18 mouse cellular contexts compared by ENCODE assay signal in genomic region chr8:8326066-8326834, GRCm38 (mm10).
DNase-seq lines count a peak whose midpoint lies in the region; ATAC-seq and TF ChIP-seq lines count a peak whose summit lies in the region.
"Had no signal": no experiment of that assay in that cellular context is flagged by ENCODE, and none has a peak within 500 bp of the region (broad histone marks: within the 10 kb centered on the region; RNA-seq: fewer than 3 reads in every experiment).

No protein-coding gene starts in this region.

- H3K4me3 ChIP-seq in heart, embryonic 10.5 days: no peak overlapping the region
- no peak overlapping the region for H3K4me3 ChIP-seq in lung, adult 2 months (replicated peaks; ENCODE audit: extremely low read depth, low read depth, low read length)
- no peak overlapping the region for H3K4me3 ChIP-seq in hindbrain, embryonic 13.5 days
- H3K4me3 ChIP-seq: heart, embryonic 15.5 days; limb, embryonic 15.5 days; neural tube, embryonic 12.5 days had no signal

- peaks cover 39% of the 10 kb centered on the region for H3K4me1 ChIP-seq in heart, embryonic 10.5 days
- H3K4me1 ChIP-seq in lung, adult 2 months (ENCODE audit: control insufficient read depth, insufficient read depth, low read length): peaks cover 13% of the 10 kb centered on the region
- peaks cover 12% of the 10 kb centered on the region for H3K4me1 ChIP-seq in hindbrain, embryonic 13.5 days (replicated peaks)
- H3K4me1 ChIP-seq: neural tube, embryonic 12.5 days had no signal

- no peak overlapping the region for H3K9ac ChIP-seq in hindbrain, embryonic 13.5 days
- H3K9ac ChIP-seq: heart, embryonic 15.5 days; limb, embryonic 15.5 days; neural tube, embryonic 12.5 days had no signal

- DNase-seq in heart, adult 11 months: peak; percentile 93
- no peak for DNase-seq in heart, embryonic 10.5 days (ENCODE audit: low spot score)
- DNase-seq in kidney, postnatal 10 days: peak; percentile 41
- no peak for DNase-seq in kidney, adult 8-10 months
- peak; percentile 18 for DNase-seq in lung, adult 2 months
- DNase-seq: adrenal gland, postnatal 36 days; layer of hippocampus, postnatal 36 days; spleen, adult 18-20 months; thymus, adult 2 months had no signal

- H3K36me3 ChIP-seq in heart, embryonic 10.5 days: no peaks in the 10 kb centered on the region
- H3K36me3 ChIP-seq in hindbrain, embryonic 13.5 days: no peaks in the 10 kb centered on the region
- H3K36me3 ChIP-seq: heart, embryonic 15.5 days; limb, embryonic 15.5 days; neural tube, embryonic 12.5 days had no signal

- no peak overlapping the region for H3K27ac ChIP-seq in heart, embryonic 10.5 days
- H3K27ac ChIP-seq in hindbrain, embryonic 13.5 days: no peak overlapping the region
- H3K27ac ChIP-seq: heart, embryonic 15.5 days; limb, embryonic 15.5 days; macrophage; neural tube, embryonic 12.5 days had no signal

- H3K4me2 ChIP-seq in hindbrain, embryonic 13.5 days: no peak overlapping the region
- H3K4me2 ChIP-seq: heart, embryonic 15.5 days; limb, embryonic 15.5 days; midbrain, embryonic 11.5 days; neural tube, embryonic 12.5 days had no signal

- 64% methylated on average over 16 of the region's 16 CpGs for WGBS in heart, embryonic 10.5 days
- 39% methylated on average over 16 of the region's 16 CpGs for WGBS in lung, adult 2 months
- WGBS in hindbrain, embryonic 13.5 days: 61% methylated on average over 16 of the region's 16 CpGs

- no peak for TF ChIP-seq CTCF in lung, adult 2 months (IDR thresholded peaks at IDR 0.05; ENCODE audit: insufficient read depth, low read length)

- H3K27me3 ChIP-seq in heart, embryonic 10.5 days (ENCODE audit: insufficient read depth, poor library complexity, severe bottlenecking): no peaks in the 10 kb centered on the region; the same call in 1 of the 2 replicates
- H3K27me3 ChIP-seq in hindbrain, embryonic 13.5 days: 0 out of 2 replicates have a peak, but pooled peaks cover 6% of the 10 kb centered on the region
- H3K27me3 ChIP-seq: heart, embryonic 15.5 days; limb, embryonic 15.5 days; neural tube, embryonic 12.5 days; Patski had no signal

- no peak for ATAC-seq in hindbrain, embryonic 13.5 days (ENCODE audit: low FRiP score)
- ATAC-seq in activated CD4-positive, CD25-positive, alpha-beta regulatory T cell, adult 4 months: no peak
- ATAC-seq: inflammation-experienced regulatory T-cells, adult 6 months had no signal

- TF ChIP-seq POLR2A in lung, adult 2 months (IDR thresholded peaks at IDR 0.05; ENCODE audit: borderline replicate concordance, extremely low read depth, low read depth, low read length): no peak

- no peaks in the 10 kb centered on the region for H3K9me3 ChIP-seq in heart, embryonic 10.5 days
- no peaks in the 10 kb centered on the region for H3K9me3 ChIP-seq in hindbrain, embryonic 13.5 days
- H3K9me3 ChIP-seq: heart, embryonic 15.5 days; limb, embryonic 15.5 days; neural tube, embryonic 12.5 days had no signal

Comparison
In these comparisons a context has a peak if more than half of its experiments do, and no peak if none do; other contexts are left out.
1. DNase-seq: peak in heart, adult 11 months (single experiment), kidney, postnatal 10 days (single experiment) and lung, adult 2 months (single experiment); none in heart, embryonic 10.5 days (single experiment) and kidney, adult 8-10 months (0 of 2).